Mouse (Mus musculus): ENCODE measurements around the gene Macc1.

GRCm38 (mm10) chr12:119330644-119331043 lies 16.6 kb downstream of the Macc1 start:
- no peak for TF ChIP-seq CTCF (IDR thresholded peaks at IDR 0.05; ENCODE audit: borderline replicate concordance, control insufficient read depth, extremely low read depth, insufficient read depth, low read length, poor library complexity)
- no peak for TF ChIP-seq POLR2A (IDR thresholded peaks at IDR 0.05; ENCODE audit: control insufficient read depth, extremely low read depth, insufficient read depth, low read length, poor library complexity)
